Mouse (Mus musculus): Measurements from ENCODE around the gene Slc35b4. TPM values are rescaled to one million over a fixed set of nuclear protein-coding genes. Genes with fewer than 3 reads are reported as not detected.
A peak's percentile ranks its signal among the peaks of the same experiment; 100 is the strongest.

Gene Slc35b4
- polyA plus RNA-seq, 1 experiment from 2014 or later, result 56.6 TPM

GRCm38 (mm10) chr6:34161511-34161910 is 15.4 kb downstream of the Slc35b4 start:
- H3K36me3 ChIP-seq (ENCODE audit: control insufficient read depth, insufficient read depth, low read length), result peaks cover 87% of the 10 kb centered on the region
- WGBS, result 95% methylated on average over 7 of the region's 7 CpGs

DNA sequence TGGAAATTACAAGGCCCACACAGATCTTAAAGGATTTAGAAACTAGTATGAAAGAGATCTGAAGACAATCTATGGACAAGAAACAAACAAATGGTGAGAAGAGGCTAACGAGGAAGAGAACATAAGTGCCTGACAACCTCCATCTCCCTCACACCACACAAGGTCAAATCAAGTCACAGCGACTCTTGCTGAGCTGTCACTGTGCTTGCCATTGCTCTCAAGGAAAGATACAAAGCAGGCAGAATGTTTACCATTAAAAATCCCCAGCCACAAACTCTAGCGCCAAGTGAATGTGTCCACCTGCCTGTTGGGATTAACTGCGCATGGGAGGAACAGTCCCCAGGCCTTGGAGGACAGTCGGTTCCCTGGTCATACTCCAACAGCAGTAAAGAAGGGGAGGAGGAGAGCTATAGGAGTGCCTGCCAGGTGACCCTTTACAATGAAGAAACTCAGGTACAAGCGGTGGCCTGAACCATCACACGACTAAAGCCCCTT is 16.0 kb downstream of the Slc35b4 start:
- Histone ChIP-seq H3K4me2 (ENCODE audit: low read depth, low read length) (no peak overlapping the region), H3K27me3 (replicated peaks; ENCODE audit: control insufficient read depth, insufficient read depth, low read length) (no peaks in the 10 kb centered on the region), H3K9me3 (ENCODE audit: control insufficient read depth, low read length) (no peaks in the 10 kb centered on the region), H3K27ac (replicated peaks; ENCODE audit: low read depth, low read length) (no peak overlapping the region), H3K4me3 (ENCODE audit: low read depth, low read length) (no peak overlapping the region), H3K4me1 (ENCODE audit: control insufficient read depth, insufficient read depth, low read length) (peaks cover 8% of the 10 kb centered on the region; the same call in 1 of the 2 replicates), H3K36me3 (ENCODE audit: control insufficient read depth, insufficient read depth, low read length) (peaks cover 83% of the 10 kb centered on the region), H3K9ac (ENCODE audit: low read depth, low read length) (no peak overlapping the region)
- ATAC-seq (ENCODE audit: low read depth), result no peak
- WGBS, result 95% methylated on average over 7 of the region's 7 CpGs
- no peak for DNase-seq (ENCODE audit: low spot score)

More at GRCm38 (mm10) chr6:34161511-34161910, 15.4 kb downstream of the Slc35b4 start:
- DNase-seq (ENCODE audit: low spot score), result no peak
- H3K4me2 ChIP-seq (ENCODE audit: low read depth, low read length), result no peak overlapping the region
- no peaks in the 10 kb centered on the region for H3K9me3 ChIP-seq (ENCODE audit: control insufficient read depth, low read length)
- ATAC-seq (ENCODE audit: low read depth), result no peak
- H3K4me1 ChIP-seq (ENCODE audit: control insufficient read depth, insufficient read depth, low read length), result peaks cover 4% of the 10 kb centered on the region; the same call in 1 of the 2 replicates
- no peaks in the 10 kb centered on the region for H3K27me3 ChIP-seq (replicated peaks; ENCODE audit: control insufficient read depth, insufficient read depth, low read length)
- no peak overlapping the region for H3K27ac ChIP-seq (replicated peaks; ENCODE audit: low read depth, low read length)
- H3K9ac ChIP-seq (ENCODE audit: low read depth, low read length), result no peak overlapping the region
- H3K4me3 ChIP-seq (ENCODE audit: low read depth, low read length), result no peak overlapping the region

GRCm38 (mm10) chr6:34159998-34160815 is 16.7 kb downstream of the Slc35b4 start:
- 81% methylated on average over 23 of the region's 23 CpGs for WGBS
- no peak overlapping the region for H3K9ac ChIP-seq (ENCODE audit: low read depth, low read length)
- H3K4me1 ChIP-seq (ENCODE audit: control insufficient read depth, insufficient read depth, low read length), result peaks cover 14% of the 10 kb centered on the region
- no peaks in the 10 kb centered on the region for H3K9me3 ChIP-seq (ENCODE audit: control insufficient read depth, low read length)
- H3K27ac ChIP-seq (replicated peaks; ENCODE audit: low read depth, low read length), result no peak overlapping the region
- no peak overlapping the region for H3K4me2 ChIP-seq (ENCODE audit: low read depth, low read length)
- H3K4me3 ChIP-seq (ENCODE audit: low read depth, low read length), result no peak overlapping the region
- peaks cover 77% of the 10 kb centered on the region for H3K36me3 ChIP-seq (ENCODE audit: control insufficient read depth, insufficient read depth, low read length)
- ATAC-seq (ENCODE audit: low read depth) (no peak), DNase-seq (ENCODE audit: low spot score) (no peak)
- H3K27me3 ChIP-seq (replicated peaks; ENCODE audit: control insufficient read depth, insufficient read depth, low read length), result no peaks in the 10 kb centered on the region

- Histone ChIP-seq H3K27me3 (replicated peaks; ENCODE audit: control insufficient read depth, insufficient read depth, low read length) (no peaks in the 10 kb centered on the region), H3K27ac (replicated peaks; ENCODE audit: low read depth, low read length) (no peak overlapping the region; the same call in 1 of the 2 replicates), H3K4me1 (ENCODE audit: control insufficient read depth, insufficient read depth, low read length) (peaks cover 32% of the 10 kb centered on the region), H3K4me3 (ENCODE audit: low read depth, low read length) (no peak overlapping the region), H3K9me3 (ENCODE audit: control insufficient read depth, low read length) (no peaks in the 10 kb centered on the region), H3K36me3 (ENCODE audit: control insufficient read depth, insufficient read depth, low read length) (peaks cover 56% of the 10 kb centered on the region), H3K9ac (ENCODE audit: low read depth, low read length) (no peak overlapping the region), H3K4me2 (ENCODE audit: low read depth, low read length) (no peak overlapping the region)
- 73% methylated on average over 14 of the region's 14 CpGs for WGBS
- DNase-seq (ENCODE audit: low spot score), result no peak
- no peak for ATAC-seq (ENCODE audit: low read depth)
Observed at GRCm38 (mm10) chr6:34156841-34157748, 19.8 kb downstream of the Slc35b4 start.

DNA sequence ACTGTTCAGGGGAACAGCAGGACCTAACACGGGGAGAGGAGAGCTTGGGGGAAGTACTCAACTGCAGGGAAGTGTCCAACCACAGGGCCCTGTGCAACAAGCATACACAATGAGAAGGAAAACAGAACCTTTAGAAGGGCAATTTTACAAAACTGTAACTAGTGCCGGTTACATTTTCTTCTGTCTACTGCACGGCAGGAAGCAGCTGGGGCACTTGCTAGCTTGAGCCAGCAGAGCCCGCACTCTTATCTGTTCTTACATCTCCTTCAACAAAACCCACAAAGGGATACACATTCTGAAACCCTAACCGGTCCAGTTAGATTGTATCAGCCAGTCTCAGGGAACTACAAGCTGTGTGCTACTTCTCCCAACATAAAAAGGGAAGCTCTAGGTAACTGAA is 20.9 kb downstream of the Slc35b4 start:
- no peak; the same call in 1 of the 2 replicates for ATAC-seq (ENCODE audit: low read depth)
- Histone ChIP-seq H3K9me3 (ENCODE audit: control insufficient read depth, low read length) (no peaks in the 10 kb centered on the region), H3K27me3 (replicated peaks; ENCODE audit: control insufficient read depth, insufficient read depth, low read length) (no peaks in the 10 kb centered on the region), H3K4me3 (ENCODE audit: low read depth, low read length) (no peak overlapping the region), H3K36me3 (ENCODE audit: control insufficient read depth, insufficient read depth, low read length) (peaks cover 47% of the 10 kb centered on the region), H3K27ac (replicated peaks; ENCODE audit: low read depth, low read length) (peak overlapping the region; percentile 36), H3K4me2 (ENCODE audit: low read depth, low read length) (no peak overlapping the region), H3K4me1 (ENCODE audit: control insufficient read depth, insufficient read depth, low read length) (peaks cover 32% of the 10 kb centered on the region), H3K9ac (ENCODE audit: low read depth, low read length) (no peak overlapping the region)
- 51% methylated on average over 5 of the region's 5 CpGs for WGBS
- DNase-seq (ENCODE audit: low spot score), result peak; percentile 50

- WGBS, result 85% methylated on average over 15 of the region's 15 CpGs
- Histone ChIP-seq H3K4me2 (ENCODE audit: low read depth, low read length) (no peak overlapping the region), H3K9me3 (ENCODE audit: control insufficient read depth, low read length) (no peaks in the 10 kb centered on the region), H3K4me1 (ENCODE audit: control insufficient read depth, insufficient read depth, low read length) (peaks cover 32% of the 10 kb centered on the region), H3K36me3 (ENCODE audit: control insufficient read depth, insufficient read depth, low read length) (peaks cover 39% of the 10 kb centered on the region), H3K4me3 (ENCODE audit: low read depth, low read length) (no peak overlapping the region), H3K27ac (replicated peaks; ENCODE audit: low read depth, low read length) (peak overlapping the region; percentile 65), H3K27me3 (replicated peaks; ENCODE audit: control insufficient read depth, insufficient read depth, low read length) (no peaks in the 10 kb centered on the region), H3K9ac (ENCODE audit: low read depth, low read length) (no peak overlapping the region)
- ATAC-seq (ENCODE audit: low read depth), result no peak
- no peak for DNase-seq (ENCODE audit: low spot score)
Observed at GRCm38 (mm10) chr6:34155137-34155804, 21.6 kb downstream of the Slc35b4 start.

DNA sequence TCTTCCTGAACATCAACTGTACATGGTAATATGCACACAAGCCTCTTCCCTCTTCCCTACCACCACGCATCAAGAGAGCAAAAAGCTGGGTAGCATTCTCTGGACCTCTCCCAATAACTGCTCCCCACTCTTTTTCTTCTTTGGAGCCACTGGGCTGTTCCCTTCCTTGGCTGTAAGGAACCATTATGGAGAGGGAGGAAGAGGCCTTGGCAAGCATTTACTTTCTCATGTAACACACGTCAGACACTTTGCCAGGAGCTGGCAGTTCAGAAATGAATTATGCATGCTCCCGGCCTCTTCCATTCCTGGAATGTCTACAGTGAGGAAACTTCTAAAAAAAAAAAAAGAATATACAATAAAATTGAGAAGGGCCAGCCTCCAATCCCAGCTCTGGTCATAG is 22.7 kb downstream of the Slc35b4 start:
- 21% methylated on average over 3 of the region's 3 CpGs for WGBS
- ATAC-seq (ENCODE audit: low read depth) (peak; percentile 82), DNase-seq (ENCODE audit: low spot score) (peak; percentile 93)
- Histone ChIP-seq H3K4me3 (ENCODE audit: low read depth, low read length) (no peak overlapping the region), H3K27ac (replicated peaks; ENCODE audit: low read depth, low read length) (peak overlapping the region; percentile 80), H3K4me1 (ENCODE audit: control insufficient read depth, insufficient read depth, low read length) (peaks cover 32% of the 10 kb centered on the region), H3K9ac (ENCODE audit: low read depth, low read length) (no peak overlapping the region), H3K27me3 (replicated peaks; ENCODE audit: control insufficient read depth, insufficient read depth, low read length) (no peaks in the 10 kb centered on the region), H3K9me3 (ENCODE audit: control insufficient read depth, low read length) (no peaks in the 10 kb centered on the region), H3K36me3 (ENCODE audit: control insufficient read depth, insufficient read depth, low read length) (peaks cover 30% of the 10 kb centered on the region), H3K4me2 (ENCODE audit: low read depth, low read length) (no peak overlapping the region)
